Mouse (Mus musculus): ENCODE measurements at regions not wholly inside any gene's neighbourhood (a gene's known extent, or its start where the extent isn't known, plus 50 kb on each side); places are given as distances from the start of the nearest gene placed in this dataset.
A peak's percentile ranks its signal among the peaks of the same experiment; 100 is the strongest.

DNA sequence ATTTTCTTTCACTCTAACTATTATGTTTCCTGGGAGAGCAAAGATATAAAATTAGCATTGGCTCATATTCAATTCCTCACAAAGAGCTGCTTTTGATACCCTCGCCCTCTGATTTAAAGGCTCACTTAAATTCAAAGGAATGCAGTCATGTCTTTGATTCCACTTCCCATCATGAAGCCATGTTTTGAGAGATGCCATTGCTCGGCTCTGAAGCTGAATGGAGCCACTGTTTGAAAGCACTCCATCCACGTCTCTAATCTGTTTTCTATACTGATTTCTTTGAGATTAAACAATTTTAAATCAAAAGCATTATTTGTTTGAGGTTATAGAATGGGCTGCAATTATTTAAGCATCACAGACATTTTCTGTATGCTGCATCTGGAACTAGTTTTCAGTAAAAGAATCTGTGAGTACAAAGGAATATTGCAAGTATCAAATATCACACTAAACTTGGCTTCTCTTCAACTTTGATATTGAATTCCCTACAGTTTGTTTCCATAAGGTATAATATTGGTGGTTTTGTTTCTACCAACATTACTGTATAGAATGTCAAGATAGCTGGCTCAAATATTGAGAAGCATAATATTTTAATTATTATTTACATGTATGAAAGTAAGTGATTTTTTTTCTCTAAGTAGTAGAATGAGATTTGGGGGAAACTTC, 126.4 kb downstream of the Rpl10l start:
- no peak for DNase-seq (ENCODE audit: extremely low spot score in 1 of 2, low spot score in 1 of 2)

DNA sequence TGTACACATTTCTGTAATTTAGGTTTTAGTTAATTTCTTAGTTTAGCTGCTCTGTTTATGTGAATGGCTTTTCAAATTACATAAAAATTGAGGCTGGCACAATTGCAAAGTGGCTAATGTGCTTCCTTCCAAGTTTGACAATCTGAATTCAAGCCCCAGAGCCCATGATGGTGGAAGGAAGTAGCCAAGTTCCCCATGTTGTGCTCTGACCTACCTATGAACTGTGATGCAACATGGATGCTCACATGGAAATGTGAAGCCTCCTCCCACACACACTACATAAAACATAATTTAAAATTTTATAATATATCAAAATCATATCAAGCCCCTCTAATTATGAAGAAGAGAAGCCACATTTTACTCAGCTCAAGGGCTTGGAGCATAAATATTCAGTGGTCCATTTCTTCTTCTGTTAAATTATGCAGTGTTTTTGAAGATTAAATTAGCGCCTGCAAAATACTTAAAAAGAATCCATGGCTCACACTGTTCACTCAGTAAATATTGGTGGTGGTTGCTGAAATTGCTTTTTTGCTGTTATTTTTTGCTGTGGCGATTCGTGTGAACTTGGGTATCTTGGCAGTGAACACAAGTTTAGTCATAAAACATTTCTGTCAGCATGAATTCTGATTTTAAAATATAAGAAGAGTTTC, 127.1 kb downstream of the Rpl10l start:
- DNase-seq (ENCODE audit: extremely low spot score in 1 of 2, low spot score in 1 of 2) = peak; percentile 14 to 31

DNA sequence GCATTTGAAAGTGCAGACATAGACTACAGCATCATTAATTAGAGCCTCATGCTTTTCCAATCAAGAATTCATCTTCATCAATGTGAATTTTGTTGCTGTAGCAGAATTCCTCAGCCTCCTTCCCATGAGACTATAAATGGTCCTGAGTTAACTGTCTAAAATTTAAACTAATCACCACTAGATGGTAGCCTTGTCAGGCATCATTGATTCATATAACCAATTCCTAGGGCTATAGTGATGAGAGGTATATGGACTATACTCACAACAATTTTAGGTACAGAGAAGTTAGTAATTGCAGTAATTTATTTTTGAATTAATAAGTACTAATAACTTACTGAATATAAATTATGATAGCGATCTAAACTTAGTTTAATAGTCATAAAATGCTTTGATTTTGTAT, 153.3 kb downstream of the Rpl10l start:
- DNase-seq (ENCODE audit: extremely low spot score in 1 of 2, low spot score in 1 of 2) = peak in 1 of 2 experiments; percentile 41

DNA sequence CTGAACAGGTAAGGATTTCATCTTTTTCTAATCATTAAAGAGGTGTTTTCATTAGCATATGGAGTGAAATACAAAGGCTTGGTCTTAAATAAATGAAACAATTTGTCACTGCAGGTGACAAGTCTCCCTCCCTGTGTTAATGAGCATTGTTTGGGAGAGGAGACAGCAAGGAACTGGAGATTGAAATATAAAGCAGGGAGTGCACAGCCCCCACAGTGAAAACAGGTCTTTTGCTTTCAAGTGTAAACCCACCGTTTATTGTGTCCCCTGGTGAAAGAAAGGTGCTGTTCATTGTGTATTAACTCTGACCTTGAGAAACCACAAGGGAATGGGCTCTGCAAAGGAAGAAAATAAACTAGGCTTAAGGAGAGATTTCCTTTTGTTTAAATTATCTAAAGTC, 164.6 kb downstream of the Rpl10l start:
- no peak for DNase-seq (ENCODE audit: extremely low spot score in 1 of 2, low spot score in 1 of 2)

DNA sequence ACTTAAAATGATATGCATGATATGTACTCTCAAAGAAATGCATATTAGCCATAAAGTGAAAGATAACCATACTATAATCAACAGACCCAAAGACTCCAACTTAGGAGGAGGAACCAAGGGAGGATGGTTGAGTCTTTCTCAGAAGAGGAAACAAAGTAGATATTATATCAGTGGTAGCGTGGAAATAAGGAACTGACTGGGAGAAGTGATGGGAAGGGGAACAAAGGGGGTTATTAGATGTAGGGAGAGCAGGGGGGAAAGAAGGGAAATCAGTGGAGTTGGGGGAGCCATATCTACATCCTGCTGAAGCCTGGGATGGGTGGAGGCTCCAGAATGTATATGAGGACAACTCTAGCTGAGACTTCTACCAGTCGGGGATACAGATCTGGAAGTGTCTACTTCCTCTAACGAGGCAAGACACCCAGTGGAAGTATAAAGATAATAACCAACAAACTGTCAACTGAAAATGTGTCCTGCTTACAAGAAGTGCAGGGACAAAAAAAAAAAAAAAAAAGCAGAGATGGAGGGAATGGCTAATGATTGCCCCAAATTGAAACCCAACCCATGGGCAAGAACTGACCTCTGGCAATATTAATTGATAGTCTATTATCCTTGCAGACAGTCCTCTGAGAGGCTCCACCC, 193.3 kb downstream of the Rpl10l start:
- DNase-seq (ENCODE audit: extremely low spot score in 1 of 2, low spot score in 1 of 2) = no peak

DNA sequence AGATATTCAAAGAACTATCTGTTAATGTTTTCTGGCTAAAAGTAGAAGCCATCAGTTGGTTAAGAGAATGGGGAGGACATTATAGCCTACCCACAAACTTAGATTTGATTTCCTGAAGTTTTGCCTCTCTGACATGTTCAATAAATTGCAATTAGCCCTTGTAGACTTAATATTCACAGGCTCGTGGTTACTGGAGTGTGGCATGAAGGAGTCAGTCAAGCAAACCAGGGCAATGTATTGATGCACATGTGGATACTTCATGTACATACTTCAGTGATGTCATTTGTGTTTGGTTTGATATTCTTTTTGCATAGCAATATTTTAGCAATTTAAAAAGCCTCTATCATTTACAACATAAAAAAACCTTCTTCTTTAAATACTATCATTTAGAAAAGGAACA, 223.9 kb downstream of the Rpl10l start:
- no peak for DNase-seq (ENCODE audit: extremely low spot score in 1 of 2, low spot score in 1 of 2)

DNA sequence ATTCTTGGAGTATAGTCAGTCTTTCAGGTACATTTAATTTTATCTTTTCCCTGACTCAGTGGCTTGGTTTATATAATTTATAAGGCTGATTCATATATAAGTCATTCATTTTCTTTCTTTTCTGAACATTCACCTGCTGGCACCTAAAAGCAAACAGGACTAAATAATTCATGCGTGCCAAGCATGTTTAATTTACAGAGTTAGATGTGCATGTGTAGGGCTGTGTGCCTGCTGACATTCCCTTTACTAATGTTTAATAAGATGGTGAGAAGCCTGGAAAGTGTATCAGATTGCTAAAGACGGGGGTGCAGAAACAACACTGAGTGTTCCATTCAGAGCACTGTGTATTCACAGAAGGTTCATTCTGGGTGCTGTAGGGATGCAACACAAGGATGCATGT, 229.0 kb downstream of the Rpl10l start:
- no peak for DNase-seq (ENCODE audit: extremely low spot score in 1 of 2, low spot score in 1 of 2)

DNA sequence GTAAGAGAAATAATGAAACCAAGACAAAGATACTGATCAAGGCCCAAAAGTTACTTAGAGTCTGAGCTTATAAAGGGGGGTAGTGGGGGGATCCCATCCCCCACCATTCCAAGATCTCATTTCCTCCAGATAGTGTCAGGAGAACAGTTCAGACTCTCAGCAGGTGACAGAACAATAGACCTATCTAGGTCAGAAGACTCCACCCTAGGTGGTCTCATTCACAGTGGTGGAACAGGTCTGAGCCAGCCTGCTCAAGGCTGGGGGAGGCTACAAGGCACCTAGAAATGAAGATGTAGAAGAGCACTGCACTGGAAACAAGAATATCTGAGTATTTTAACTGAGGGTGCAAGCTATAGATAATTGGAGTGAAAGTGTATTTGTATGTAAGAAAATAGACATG, 235.3 kb downstream of the Rpl10l start:
- no peak for DNase-seq (ENCODE audit: extremely low spot score in 1 of 2, low spot score in 1 of 2)

DNA sequence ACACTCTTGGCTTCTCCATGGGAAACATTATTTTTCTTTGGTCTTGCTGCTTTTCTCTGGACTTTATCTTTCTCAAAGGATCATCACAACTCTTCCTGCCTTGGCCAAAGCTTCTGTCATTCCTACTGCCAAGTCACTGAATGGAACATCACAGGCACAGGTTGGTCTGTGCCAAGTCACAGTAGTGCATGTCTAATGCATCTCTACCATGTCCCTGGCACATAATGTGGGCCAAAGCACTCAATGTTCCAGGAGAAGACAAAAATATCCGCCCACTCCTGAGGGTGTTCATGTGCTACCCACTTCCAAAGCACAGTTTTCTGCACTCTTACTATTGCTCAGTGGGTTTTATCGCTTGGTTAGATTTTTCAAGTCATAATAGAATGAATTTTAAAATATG, 247.9 kb downstream of the Rpl10l start:
- peak; percentile 15 to 39 for DNase-seq (ENCODE audit: extremely low spot score in 1 of 2, low spot score in 1 of 2)

DNA sequence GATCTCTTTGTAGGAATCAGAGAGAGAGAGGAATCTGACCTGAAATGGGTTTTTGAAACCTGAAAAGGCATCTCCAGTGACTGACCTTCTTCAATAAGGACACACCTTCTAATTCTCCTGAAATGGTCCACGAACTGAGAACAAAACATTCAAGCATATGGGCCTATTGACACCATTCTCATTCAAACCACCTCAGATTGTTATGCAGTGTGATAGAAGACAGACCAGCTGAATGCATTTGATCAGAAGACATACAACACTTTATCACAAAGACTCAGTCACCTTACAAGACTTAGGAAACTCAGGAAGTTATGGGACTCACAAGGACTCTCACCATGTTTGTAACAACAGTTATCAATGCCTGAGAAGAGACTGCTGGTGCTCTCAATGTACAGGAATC, 256.7 kb downstream of the Rpl10l start:
- DNase-seq (ENCODE audit: extremely low spot score in 1 of 2, low spot score in 1 of 2) = no peak

DNA sequence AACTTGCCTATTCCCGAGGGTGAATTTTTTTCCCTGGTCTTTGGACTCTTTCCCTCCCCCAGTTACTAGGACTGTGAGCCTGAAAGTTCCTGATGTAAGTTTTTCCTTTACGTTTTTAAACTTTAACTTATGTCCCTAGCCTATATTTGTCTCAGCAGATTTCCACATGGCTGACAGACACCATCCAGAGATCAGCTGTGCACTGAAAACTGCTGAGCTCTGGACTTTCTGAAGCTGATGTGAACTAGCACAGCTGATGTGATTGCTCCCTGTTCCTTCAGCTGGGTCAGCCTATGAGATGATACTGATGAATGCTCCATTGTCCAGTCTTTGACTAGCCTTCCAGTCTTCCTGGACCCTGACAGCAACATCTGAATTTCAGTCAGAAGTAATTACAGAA, 271.5 kb downstream of the Rpl10l start:
- no peak for DNase-seq (ENCODE audit: extremely low spot score in 1 of 2, low spot score in 1 of 2)
